Comparison of ENCODE assay signal across 9 mouse cellular contexts in genomic region chr6:111372626-111373380, GRCm38 (mm10).
DNase-seq lines count a peak whose midpoint lies in the region; ATAC-seq lines count a peak whose summit lies in the region.
"Had no signal": no experiment of that assay in that cellular context is flagged by ENCODE, and none has a peak within 500 bp of the region (broad histone marks: within the 10 kb centered on the region; RNA-seq: fewer than 3 reads in every experiment).

No protein-coding gene starts in this region.

- H3K9ac ChIP-seq in heart, embryonic 14.5 days (ENCODE audit: low read length), result no peak overlapping the region
- no peak overlapping the region for H3K9ac ChIP-seq in embryonic facial prominence, embryonic 11.5 days (replicated peaks; ENCODE audit: low read length)
- H3K9ac ChIP-seq in neural tube, embryonic 15.5 days (replicated peaks), result no peak overlapping the region

- H3K4me1 ChIP-seq in heart, embryonic 14.5 days (ENCODE audit: control insufficient read depth in 2 of 2, insufficient read depth in 2 of 2, low read length in 2 of 2), result 0 out of 4 replicates have a peak, but pooled peaks cover 0 to 8% of the 10 kb centered on the region in 2 experiments
- H3K4me1 ChIP-seq in embryonic facial prominence, embryonic 11.5 days (ENCODE audit: control insufficient read depth, insufficient read depth, low read length), result no peaks in the 10 kb centered on the region
- H3K4me1 ChIP-seq in neural tube, embryonic 15.5 days, result peaks cover 22% of the 10 kb centered on the region

- H3K27ac ChIP-seq in heart, embryonic 14.5 days (replicated peaks in 1 of 2; ENCODE audit: control insufficient read depth in 1 of 2, insufficient read depth in 1 of 2, low read depth in 2 of 2, low read length in 2 of 2), result no peak overlapping the region
- H3K27ac ChIP-seq in embryonic facial prominence, embryonic 11.5 days (replicated peaks; ENCODE audit: low read depth, low read length), result no peak overlapping the region
- H3K27ac ChIP-seq in neural tube, embryonic 15.5 days (replicated peaks), result peak overlapping the region; percentile 60

- no peaks in the 10 kb centered on the region for H3K27me3 ChIP-seq in heart, embryonic 14.5 days (ENCODE audit: control insufficient read depth, insufficient read depth, low read length)
- H3K27me3 ChIP-seq in embryonic facial prominence, embryonic 11.5 days (ENCODE audit: control insufficient read depth, insufficient read depth, low read length), result no peaks in the 10 kb centered on the region
- no peaks in the 10 kb centered on the region for H3K27me3 ChIP-seq in neural tube, embryonic 15.5 days (replicated peaks)

- H3K9me3 ChIP-seq in heart, embryonic 14.5 days (ENCODE audit: control insufficient read depth, low read length), result no peaks in the 10 kb centered on the region
- no peaks in the 10 kb centered on the region for H3K9me3 ChIP-seq in embryonic facial prominence, embryonic 11.5 days (replicated peaks; ENCODE audit: control insufficient read depth, low read length)
- no peaks in the 10 kb centered on the region for H3K9me3 ChIP-seq in neural tube, embryonic 15.5 days (replicated peaks)

- no peak overlapping the region for H3K4me3 ChIP-seq in heart, embryonic 14.5 days (ENCODE audit: control insufficient read depth in 1 of 2, insufficient read depth in 1 of 2, low read depth in 1 of 2, low read length in 2 of 2)
- H3K4me3 ChIP-seq in embryonic facial prominence, embryonic 11.5 days (ENCODE audit: low read depth, low read length), result no peak overlapping the region
- no peak overlapping the region for H3K4me3 ChIP-seq in neural tube, embryonic 15.5 days (replicated peaks)

- intact Hi-C loops in heart, postnatal 36 days (cut with DNase I), result no loop called here

- no peak for ATAC-seq in heart, embryonic 14.5 days (ENCODE audit: insufficient number of reproducible peaks, insufficient read depth, low FRiP score, low read depth)
- ATAC-seq in embryonic facial prominence, embryonic 11.5 days (replicated peaks; ENCODE audit: insufficient number of reproducible peaks, low FRiP score, low TSS enrichment, low read depth), result 0 out of 2 replicates have a peak, but pooled peaks have one; percentile 32
- peak; percentile 63; the same call in 1 of the 2 replicates for ATAC-seq in neural tube, embryonic 15.5 days (ENCODE audit: low FRiP score)

- H3K4me2 ChIP-seq in heart, embryonic 14.5 days (ENCODE audit: low read length), result peak overlapping the region; percentile 29
- no peak overlapping the region for H3K4me2 ChIP-seq in embryonic facial prominence, embryonic 11.5 days (ENCODE audit: low read depth, low read length)
- H3K4me2 ChIP-seq in neural tube, embryonic 15.5 days, result no peak overlapping the region

- 35% methylated on average over 11 of the region's 11 CpGs for WGBS in heart, embryonic 14.5 days
- 45% methylated on average over 11 of the region's 11 CpGs for WGBS in embryonic facial prominence, embryonic 11.5 days
- WGBS in neural tube, embryonic 15.5 days, result 27% methylated on average over 11 of the region's 11 CpGs

- no peak for DNase-seq in heart, postnatal 36 days
- DNase-seq in embryonic facial prominence, embryonic 11.5 days (ENCODE audit: low spot score), result no peak
- DNase-seq in layer of hippocampus, adult 9-11 months, result peak; percentile 83
- DNase-seq in adrenal gland, postnatal 25 days, result no peak
- no peak for DNase-seq in adipocyte (ENCODE audit: low spot score)
- no peak for DNase-seq in natural killer cell, adult 2 months (ENCODE audit: low spot score in 2 of 2)
- DNase-seq: kidney, adult 11 months had no signal

- no peaks in the 10 kb centered on the region for H3K36me3 ChIP-seq in heart, embryonic 14.5 days (ENCODE audit: control insufficient read depth, insufficient read depth, low read length)
- H3K36me3 ChIP-seq in embryonic facial prominence, embryonic 11.5 days (replicated peaks; ENCODE audit: control insufficient read depth, insufficient read depth, low read depth, low read length), result no peaks in the 10 kb centered on the region
- H3K36me3 ChIP-seq in neural tube, embryonic 15.5 days, result no peaks in the 10 kb centered on the region
